Mouse (Mus musculus): ENCODE data around the gene Dnmt1.

GRCm38 (mm10) chr9:21007313-21007952 lies 47.7 kb upstream of the Dnmt1 start:
- TF ChIP-seq CTCF (IDR thresholded peaks at IDR 0.05; ENCODE audit: low read depth), result no peak
- TF ChIP-seq EP300 (optimal IDR thresholded peaks at IDR 0.05), result no peak
